ENCODE assay signal across 7 mouse cellular contexts in genomic region chr14:4182030-4182429, GRCm38 (mm10). TPM values are rescaled to one million over a fixed set of nuclear protein-coding genes. Genes with fewer than 3 reads are reported as not detected.
DNase-seq lines count a peak whose midpoint lies in the region; ATAC-seq and TF ChIP-seq lines count a peak whose summit lies in the region.
"Not testable (repeated sequence)": the region's sequence is repeated elsewhere in the genome, so short reads cannot be mapped to it uniquely, and the experiment has no call there.

No protein-coding gene starts in this region.

- peak overlapping the region; percentile 31 for H3K4me3 ChIP-seq in forebrain, embryonic 14.5 days (ENCODE audit: low read depth, low read length)
- peak overlapping the region; percentile 22 for H3K4me3 ChIP-seq in heart, embryonic 16.5 days (ENCODE audit: low read length)
- H3K4me3 ChIP-seq in intestine, postnatal 0 days (ENCODE audit: low read depth, low read length), result not testable (repeated sequence)
- peak overlapping the region; percentile 39 for H3K4me3 ChIP-seq in limb, embryonic 12.5 days (replicated peaks)
- peak overlapping the region; percentile 42 for H3K4me3 ChIP-seq in midbrain, embryonic 12.5 days

- not testable (repeated sequence) for TF ChIP-seq CTCF in intestine, postnatal 0 days (IDR thresholded peaks at IDR 0.05; ENCODE audit: low read depth)

- H3K4me2 ChIP-seq in forebrain, embryonic 14.5 days (ENCODE audit: low read length), result peak overlapping the region; percentile 52
- H3K4me2 ChIP-seq in heart, embryonic 16.5 days (ENCODE audit: low read depth, low read length), result peak overlapping the region; percentile 51
- H3K4me2 ChIP-seq in intestine, postnatal 0 days (replicated peaks; ENCODE audit: low read depth), result peak overlapping the region; percentile 50
- peak overlapping the region; percentile 61 for H3K4me2 ChIP-seq in limb, embryonic 12.5 days
- peak overlapping the region; percentile 62 for H3K4me2 ChIP-seq in midbrain, embryonic 12.5 days (replicated peaks)

- DNase-seq in embryo, embryonic 10.5 days (ENCODE audit: low spot score), result peak; percentile 0
- DNase-seq in forebrain, embryonic 14.5 days (ENCODE audit: low spot score), result peak; percentile 4
- DNase-seq in retina, postnatal 1 day, result peak; percentile 10

- not testable (repeated sequence) for H3K27me3 ChIP-seq in forebrain, embryonic 14.5 days (replicated peaks; ENCODE audit: control insufficient read depth, insufficient read depth, low read length); heart, embryonic 16.5 days (ENCODE audit: control insufficient read depth, insufficient read depth, low read length); intestine, postnatal 0 days (replicated peaks; ENCODE audit: control insufficient read depth, insufficient read depth, low read length); limb, embryonic 12.5 days; midbrain, embryonic 12.5 days

- H3K9ac ChIP-seq in forebrain, embryonic 14.5 days (ENCODE audit: low read length), result peak overlapping the region; percentile 50
- not testable (repeated sequence) for H3K9ac ChIP-seq in heart, embryonic 16.5 days (ENCODE audit: low read length); intestine, postnatal 0 days (ENCODE audit: low read depth, low read length); limb, embryonic 12.5 days (replicated peaks)
- peak overlapping the region; percentile 47; the same call in 1 of the 2 replicates for H3K9ac ChIP-seq in midbrain, embryonic 12.5 days (replicated peaks)

- not testable (repeated sequence) for H3K27ac ChIP-seq in forebrain, embryonic 14.5 days (ENCODE audit: low read depth, low read length); heart, embryonic 16.5 days (ENCODE audit: low read length); intestine, postnatal 0 days (ENCODE audit: low read depth, low read length); limb, embryonic 12.5 days; midbrain, embryonic 12.5 days (replicated peaks)

- not testable (repeated sequence) for H3K4me1 ChIP-seq in forebrain, embryonic 14.5 days (ENCODE audit: control insufficient read depth, insufficient read depth, low read length); heart, embryonic 16.5 days (ENCODE audit: control insufficient read depth, insufficient read depth, low read length); intestine, postnatal 0 days (replicated peaks; ENCODE audit: control insufficient read depth, insufficient read depth, low read length); limb, embryonic 12.5 days (replicated peaks); midbrain, embryonic 12.5 days

- not testable (repeated sequence) for ATAC-seq in forebrain, embryonic 14.5 days; heart, embryonic 16.5 days (replicated peaks; ENCODE audit: extremely low read depth, insufficient read depth, low FRiP score); intestine, postnatal 0 days; limb, embryonic 12.5 days (ENCODE audit: insufficient number of reproducible peaks, insufficient read depth, low FRiP score, low TSS enrichment, low read depth); midbrain, embryonic 12.5 days (ENCODE audit: low FRiP score, low read depth)

- WGBS in forebrain, embryonic 14.5 days, result 5% methylated on average over 10 of the region's 14 CpGs
- 8% methylated on average over 13 of the region's 14 CpGs for WGBS in heart, embryonic 16.5 days
- 5% methylated on average over 11 of the region's 14 CpGs for WGBS in intestine, postnatal 0 days
- 13% methylated on average over 12 of the region's 14 CpGs for WGBS in limb, embryonic 12.5 days
- 9% methylated on average over 13 of the region's 14 CpGs for WGBS in midbrain, embryonic 12.5 days

- not testable (repeated sequence) for H3K36me3 ChIP-seq in forebrain, embryonic 14.5 days (ENCODE audit: control insufficient read depth, insufficient read depth, low read length); heart, embryonic 16.5 days (ENCODE audit: control insufficient read depth, insufficient read depth); intestine, postnatal 0 days (ENCODE audit: control insufficient read depth, insufficient read depth); limb, embryonic 12.5 days; midbrain, embryonic 12.5 days

- H3K9me3 ChIP-seq in forebrain, embryonic 14.5 days (replicated peaks; ENCODE audit: control insufficient read depth, low read length); heart, embryonic 16.5 days (replicated peaks; ENCODE audit: control insufficient read depth, low read length); intestine, postnatal 0 days (ENCODE audit: control insufficient read depth); limb, embryonic 12.5 days; midbrain, embryonic 12.5 days: not testable (repeated sequence)

RNA-seq across cellular contexts. Expression of gene Gm2974, which starts 0.3 kb away (rescaled TPM):
- polyA plus RNA-seq in forebrain, embryonic 14.5 days (2014; fragmentation: Nextera tagmentation; extraction: Ambion mirVana), result 6.9 and 7.9 TPM in 2 replicates
- polyA plus RNA-seq in heart, embryonic 16.5 days (2015; fragmentation: Nextera tagmentation; extraction: Ambion mirVana), result 0.18 TPM in 1 of 2 replicates, not detected in the other
- 0.21 TPM in 1 of 2 replicates, not detected in the other for polyA plus RNA-seq in intestine, postnatal 0 days (2015; fragmentation: Nextera tagmentation; extraction: Ambion mirVana)
- 0.31 and 0.50 TPM in 2 replicates for polyA plus RNA-seq in limb, embryonic 12.5 days (2016; fragmentation: Nextera tagmentation; extraction: Ambion mirVana)
- polyA plus RNA-seq in midbrain, embryonic 12.5 days (2016; fragmentation: Nextera tagmentation; extraction: Ambion mirVana), result 1.2 and 1.6 TPM in 2 replicates

RNA-seq across cellular contexts. Expression of gene Gm3127, which starts 17.2 kb away (rescaled TPM):
- polyA plus RNA-seq in forebrain, embryonic 14.5 days (2014; fragmentation: Nextera tagmentation; extraction: Ambion mirVana), result not detected in 2 replicates
- polyA plus RNA-seq in heart, embryonic 16.5 days (2015; fragmentation: Nextera tagmentation; extraction: Ambion mirVana), result not detected in 2 replicates
- not detected in 2 replicates for polyA plus RNA-seq in intestine, postnatal 0 days (2015; fragmentation: Nextera tagmentation; extraction: Ambion mirVana)
- polyA plus RNA-seq in limb, embryonic 12.5 days (2016; fragmentation: Nextera tagmentation; extraction: Ambion mirVana), result not detected in 2 replicates
- polyA plus RNA-seq in midbrain, embryonic 12.5 days (2016; fragmentation: Nextera tagmentation; extraction: Ambion mirVana), result not detected in 2 replicates
